Mouse (Mus musculus): ENCODE measurements around the gene Mroh2a.
A peak's percentile ranks its signal among the peaks of the same experiment; 100 is the strongest.

Mroh2a gene

DNA sequence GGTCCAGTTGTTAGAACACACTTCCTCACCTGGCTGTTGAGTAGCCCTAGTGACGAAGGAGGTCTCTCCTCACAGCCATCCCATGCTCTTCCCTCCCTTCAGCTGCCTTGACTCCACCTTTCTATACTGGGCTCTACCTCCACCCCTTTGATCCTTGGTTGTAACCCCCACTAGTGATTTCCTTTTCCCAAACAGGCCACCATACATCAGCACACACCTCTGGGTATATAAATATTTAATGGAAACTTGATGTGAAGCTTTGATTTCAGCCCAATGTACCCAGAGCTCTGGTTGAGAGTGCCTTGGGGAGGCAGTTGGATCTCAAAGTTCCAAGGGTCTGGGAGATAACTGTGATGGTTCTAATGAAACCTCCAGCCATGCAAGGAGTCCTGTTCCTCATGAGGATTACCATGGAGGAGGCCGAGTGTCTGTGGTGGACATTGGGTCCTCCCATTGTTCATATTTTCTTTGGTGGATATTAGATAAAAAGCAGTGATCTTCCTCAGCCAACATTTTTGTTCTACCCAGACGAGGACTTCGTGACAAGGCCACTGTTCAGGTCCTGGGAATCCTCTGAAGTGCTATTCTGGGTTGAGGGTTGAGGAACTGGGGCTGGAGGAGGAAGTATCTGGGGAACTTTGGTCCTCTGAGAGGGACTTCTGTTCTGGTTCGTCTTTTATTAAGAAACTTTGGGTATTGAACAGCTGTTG is at the start of gene Mroh2a:
Mroh2a (plus strand) TSS at position 317 of the 710 bp plus-strand sequence.
- DNase-seq = no peak

DNA sequence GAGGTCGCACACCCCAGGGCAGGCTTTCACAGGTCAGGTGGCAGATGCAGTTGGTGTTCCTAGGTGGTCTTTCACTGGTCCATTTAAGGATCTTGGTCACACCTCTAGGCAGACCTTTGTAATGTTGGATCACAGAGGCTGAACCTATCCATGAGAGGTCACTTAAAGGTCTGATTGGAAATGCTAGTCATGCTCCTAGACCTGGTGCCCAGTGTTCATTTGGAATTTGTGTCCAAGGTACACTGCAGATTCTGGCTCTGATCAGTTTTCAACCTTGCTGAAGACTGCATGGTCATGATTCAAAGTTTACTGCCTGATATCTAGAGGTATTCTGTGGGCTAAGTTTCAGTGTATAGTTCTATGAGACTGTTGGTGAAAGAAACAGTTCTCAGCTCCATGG is 47.1 kb upstream of the Mroh2a start:
- no peak for DNase-seq

DNA sequence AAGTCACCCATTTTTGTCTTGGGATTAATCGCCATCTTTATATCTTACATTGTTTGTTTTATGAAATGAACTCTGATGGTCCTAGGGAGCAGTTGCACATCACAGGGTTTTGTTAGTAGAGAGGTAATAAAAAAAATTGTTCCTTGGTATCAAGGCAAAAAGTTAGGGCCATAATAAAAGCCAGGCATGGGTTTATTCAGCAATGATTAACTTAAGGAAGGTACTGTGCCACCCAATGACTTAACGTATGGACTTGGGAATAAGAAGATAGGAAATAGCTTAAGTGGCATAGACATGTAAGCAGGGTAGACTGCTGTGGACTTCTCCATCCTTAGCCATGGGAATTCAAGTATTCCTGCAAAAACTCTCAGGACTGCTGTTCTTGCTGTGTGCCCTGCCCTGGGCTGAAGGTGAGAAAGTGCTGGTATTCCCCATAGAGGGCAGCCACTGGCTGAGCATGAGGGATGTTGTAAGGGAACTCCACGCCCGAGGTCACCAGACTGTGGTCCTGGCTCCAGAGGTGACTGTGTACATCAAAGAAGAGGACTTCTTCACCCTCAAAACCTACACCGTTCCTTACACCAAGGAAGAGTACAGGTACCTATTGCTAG is 40.4 kb upstream of the Mroh2a start:
- no peak for DNase-seq

DNA sequence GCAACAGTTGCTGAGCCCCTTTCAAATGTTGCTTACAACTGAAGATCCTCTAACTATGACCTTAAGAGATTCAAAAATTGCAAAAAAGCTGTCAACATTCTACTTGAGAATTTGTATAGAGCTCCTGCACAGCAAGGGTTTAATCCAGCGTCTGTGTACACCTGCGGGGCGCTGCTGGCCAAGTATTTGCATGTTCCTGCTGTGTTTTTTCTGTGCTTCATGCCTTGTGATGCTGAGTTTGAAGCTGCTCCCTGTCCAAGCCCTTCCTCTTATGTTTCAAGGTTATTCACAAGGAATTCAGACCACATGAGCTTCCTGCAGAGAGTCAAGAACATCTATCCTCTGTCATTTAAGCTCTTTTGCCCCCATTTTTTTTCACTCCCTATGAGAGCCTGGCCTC is 34.6 kb upstream of the Mroh2a start:
- DNase-seq = no peak

DNA sequence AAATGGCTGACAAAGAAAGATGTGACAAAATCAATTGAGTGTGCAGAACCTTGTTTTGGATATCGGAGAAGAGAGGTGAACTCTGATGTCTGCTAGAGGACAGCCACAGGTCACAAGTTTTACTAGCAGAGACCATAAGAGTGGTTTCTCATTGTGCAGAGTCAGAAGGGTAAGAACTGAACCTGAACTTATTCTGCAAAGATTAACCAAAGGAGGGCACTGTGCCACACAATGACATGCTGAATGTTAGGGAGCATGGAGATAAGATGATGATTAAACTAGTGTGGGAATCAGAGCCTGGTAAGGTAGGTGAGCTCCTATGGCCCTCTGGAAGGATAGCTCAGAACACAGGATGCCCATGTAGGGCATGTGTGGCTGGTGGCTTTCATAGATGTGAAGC is 31.1 kb upstream of the Mroh2a start:
- no peak for DNase-seq

DNA sequence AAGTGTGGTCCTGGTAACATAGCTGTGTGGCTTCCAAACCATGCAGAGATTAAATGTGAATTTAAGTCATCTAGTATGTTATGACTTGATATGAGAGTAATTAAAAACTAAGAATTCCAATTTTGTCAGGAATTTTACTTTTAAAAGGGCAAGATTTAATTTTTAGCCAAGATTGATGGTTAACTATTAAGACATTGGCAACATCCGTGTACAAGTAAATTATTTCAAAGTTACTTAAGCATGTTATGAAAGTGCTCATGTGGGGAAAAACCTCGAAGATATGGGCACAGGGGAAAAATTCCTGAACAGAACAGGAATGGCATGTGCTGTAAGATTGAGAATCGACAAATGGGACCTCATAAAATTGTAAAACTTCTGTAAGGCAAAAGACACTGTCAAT is 29.3 kb upstream of the Mroh2a start:
- DNase-seq = no peak

DNA sequence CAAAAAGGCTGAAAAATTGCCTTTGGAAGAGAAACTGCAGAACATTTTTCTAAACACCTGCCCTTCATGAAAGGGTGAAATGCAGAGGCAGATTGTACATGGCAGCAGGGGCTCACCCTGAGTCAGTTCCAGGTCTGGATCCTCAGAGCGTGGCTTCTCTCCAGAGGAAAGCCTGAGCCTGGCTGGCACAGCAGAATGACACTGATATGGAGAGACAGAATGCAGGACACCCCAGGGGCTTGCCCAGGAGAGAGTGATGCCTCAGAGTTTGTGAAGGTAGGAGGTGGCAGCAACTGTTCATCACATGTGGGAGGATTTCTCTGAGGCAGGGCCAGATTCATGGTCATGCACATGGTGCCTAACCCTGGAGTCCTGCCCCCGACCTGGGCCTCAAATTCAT is 26.8 kb upstream of the Mroh2a start:
- peak; percentile 47 to 49 for DNase-seq

DNA sequence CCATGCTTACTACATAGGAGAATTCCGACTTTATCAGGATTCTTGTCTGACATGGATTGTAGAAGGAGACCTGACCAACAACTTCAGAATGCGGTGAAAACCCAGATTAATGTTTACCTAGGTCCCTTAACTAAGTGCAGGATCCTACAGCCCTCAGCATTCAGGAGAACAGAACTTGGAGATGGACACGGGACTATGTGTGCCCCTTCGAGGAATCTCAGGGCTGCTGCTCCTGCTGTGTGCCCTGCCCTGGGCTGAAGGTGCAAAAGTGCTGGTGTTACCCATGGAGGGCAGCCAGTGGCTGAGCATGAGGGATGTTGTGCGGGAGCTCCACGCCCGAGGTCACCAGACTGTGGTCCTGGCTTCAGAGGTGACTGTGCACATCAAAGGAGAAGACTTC is 26.3 kb upstream of the Mroh2a start, which contains the start of gene Ugt1a2:
Ugt1a2 (plus strand) TSS at position 146 of the 400 bp plus-strand sequence.
- no peak for DNase-seq

DNA sequence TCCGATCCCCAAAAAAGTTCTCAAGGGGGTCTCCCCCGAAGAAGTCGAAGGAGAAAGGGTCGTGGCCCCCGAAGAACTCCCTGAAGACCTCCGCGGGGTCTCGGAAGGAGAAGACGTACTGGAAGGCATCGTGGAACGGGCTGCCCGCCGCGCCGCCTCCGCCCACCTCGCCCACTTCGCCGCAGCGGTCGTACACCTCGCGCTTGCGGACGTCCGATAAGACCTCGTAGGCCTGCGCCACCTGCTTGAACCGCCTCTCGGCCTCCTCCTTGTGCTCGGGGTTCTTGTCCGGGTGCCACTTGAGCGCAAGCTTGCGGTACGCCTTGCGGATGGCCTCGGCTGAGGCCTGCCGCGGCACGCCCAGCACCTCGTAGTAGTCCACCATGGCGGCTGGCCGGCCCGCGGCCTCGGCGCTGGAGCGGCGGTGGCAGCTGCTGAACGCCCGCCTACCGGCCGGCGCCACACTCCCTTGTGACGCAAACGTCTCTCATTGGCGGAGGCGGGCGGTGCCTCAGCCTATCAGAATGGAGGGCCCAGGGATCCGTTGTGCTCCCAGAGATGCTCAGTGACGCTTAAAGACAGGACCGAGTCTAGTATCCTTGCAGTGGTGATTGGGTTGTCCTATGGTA is 21.4 kb upstream of the Mroh2a start, which contains the start of gene Dnajb3:
Dnajb3 (minus strand) TSS at position 489 of the 629 bp plus-strand sequence.
- peak; percentile 84 to 87 for DNase-seq

DNA sequence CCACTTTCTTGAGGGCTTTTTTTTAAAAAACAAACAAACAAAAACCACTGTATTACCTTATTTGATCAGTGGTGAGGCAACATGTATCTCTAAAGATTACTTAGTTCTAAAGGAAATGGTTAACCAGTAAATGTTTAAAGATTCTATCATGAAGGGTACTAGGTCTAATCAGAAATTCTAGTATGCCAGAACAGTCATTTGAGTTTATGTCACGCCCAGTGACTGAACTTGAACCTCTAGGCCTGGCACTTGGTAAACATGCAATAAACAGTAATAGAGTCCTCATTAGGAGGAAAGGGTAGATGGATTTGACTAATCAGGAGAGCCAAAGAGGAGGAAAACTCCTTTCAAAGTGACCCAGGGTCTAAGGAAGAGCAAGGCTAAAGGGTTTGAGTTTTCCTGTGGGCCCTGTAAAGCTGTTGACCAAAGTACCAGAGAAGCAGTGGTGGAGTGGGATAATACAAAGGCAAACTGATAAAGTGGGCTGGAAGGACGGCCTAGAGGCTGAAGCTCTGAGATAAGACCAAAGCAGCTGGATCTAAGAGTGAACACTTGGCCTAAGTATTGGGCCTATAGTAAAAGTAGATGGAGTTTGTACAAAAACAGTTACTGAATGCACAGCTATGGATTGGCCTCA is 19.8 kb upstream of the Mroh2a start:
- DNase-seq = no peak

DNA sequence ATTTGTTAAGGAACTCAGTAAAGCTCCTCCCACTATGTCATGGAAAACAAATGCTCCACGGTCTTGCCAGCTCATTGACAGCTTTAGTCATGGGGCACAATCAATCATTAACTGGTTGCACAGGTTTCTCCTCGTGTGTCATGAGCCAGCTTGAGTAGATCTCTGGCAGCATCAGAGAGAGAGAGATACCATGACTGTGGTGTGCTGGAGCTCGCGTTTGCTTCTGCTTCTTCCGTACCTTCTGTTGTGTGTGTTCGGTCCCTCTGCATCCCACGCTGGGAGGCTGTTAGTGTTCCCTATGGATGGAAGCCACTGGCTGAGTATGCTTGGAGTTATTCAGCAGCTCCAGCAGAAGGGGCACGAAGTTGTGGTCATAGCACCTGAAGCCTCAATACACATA is 15.0 kb upstream of the Mroh2a start, which contains the start of gene Ugt1a1:
Ugt1a1 (plus strand) TSS at position 148 of the 400 bp plus-strand sequence.
- no peak for DNase-seq

DNA sequence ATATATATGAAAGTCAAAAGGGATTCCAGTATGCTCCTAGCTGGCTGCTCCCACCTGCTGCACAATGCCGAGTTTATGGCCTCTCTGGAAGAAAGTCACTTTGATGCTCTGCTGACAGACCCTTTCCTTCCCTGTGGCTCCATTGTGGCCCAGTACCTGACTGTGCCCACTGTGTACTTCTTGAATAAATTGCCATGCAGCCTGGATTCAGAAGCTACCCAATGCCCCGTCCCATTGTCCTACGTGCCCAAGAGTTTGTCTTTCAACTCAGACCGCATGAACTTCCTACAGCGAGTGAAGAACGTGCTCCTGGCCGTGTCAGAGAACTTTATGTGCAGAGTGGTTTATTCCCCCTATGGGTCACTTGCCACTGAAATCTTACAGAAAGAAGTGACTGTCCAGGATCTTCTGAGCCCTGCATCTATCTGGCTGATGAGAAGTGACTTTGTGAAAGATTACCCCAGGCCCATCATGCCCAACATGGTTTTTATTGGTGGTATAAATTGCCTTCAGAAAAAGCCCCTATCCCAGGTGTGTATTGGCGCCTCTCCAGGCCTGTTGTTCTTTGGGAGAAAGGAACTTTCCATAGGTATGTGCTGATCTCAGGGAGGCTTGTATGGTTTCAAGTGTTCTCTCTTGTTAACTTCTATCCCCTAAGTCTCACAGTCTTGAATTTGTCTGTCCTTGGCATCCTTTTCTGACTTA is 14.3 kb upstream of the Mroh2a start:
- no peak for DNase-seq

DNA sequence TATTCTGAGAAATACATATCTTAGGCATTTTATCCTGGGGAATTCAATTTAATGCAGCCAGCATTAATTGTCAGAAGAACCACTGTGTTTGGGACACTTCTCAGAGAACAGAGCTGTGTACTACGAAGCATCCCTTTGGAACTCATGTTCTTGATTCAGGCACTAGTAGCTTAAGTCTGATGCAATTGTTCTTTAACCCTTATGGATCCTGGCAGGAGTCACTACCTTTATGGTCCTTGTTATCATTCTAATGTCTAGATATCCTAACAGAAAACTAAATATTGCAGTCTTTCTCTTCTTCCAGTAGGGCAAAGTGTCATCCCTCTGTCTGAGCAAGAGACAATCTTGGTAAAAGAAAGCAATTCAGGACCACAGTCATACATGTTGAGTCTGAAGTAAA is 13.7 kb upstream of the Mroh2a start:
- no peak for DNase-seq

DNA sequence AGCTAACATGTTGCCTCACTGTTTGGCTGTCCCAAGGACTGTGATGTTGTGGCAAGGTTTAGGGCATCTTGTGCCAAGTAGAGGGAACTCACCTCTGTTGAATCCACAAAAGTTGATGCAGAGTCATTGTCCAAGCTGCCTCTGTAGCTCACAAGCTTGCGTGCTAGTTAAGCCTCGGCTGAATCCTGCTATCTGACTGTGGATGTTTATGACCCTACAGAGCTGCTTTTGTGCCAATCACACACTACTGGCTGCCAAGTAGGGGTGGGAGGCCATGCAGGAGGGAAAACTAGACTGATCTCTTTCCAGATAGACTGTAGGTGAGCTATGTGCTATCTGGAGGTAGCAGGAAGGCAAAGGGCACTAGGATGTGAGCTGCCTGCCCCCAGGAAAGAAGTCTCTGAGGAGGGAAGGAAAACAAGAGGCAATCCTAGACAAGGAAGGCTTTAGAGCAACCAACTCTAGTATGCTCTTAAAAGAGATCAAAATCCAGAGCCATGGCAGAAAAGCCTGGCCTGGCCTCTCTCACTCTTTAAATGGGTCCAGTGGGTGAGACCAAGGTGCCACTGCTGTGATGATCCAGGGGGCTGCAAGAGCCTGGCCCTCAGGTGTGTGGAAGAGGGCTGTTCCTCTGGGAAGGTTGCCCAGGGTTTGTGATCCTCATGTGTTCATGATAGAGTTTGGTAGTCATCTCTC is 12.9 kb upstream of the Mroh2a start:
- DNase-seq = no peak

DNA sequence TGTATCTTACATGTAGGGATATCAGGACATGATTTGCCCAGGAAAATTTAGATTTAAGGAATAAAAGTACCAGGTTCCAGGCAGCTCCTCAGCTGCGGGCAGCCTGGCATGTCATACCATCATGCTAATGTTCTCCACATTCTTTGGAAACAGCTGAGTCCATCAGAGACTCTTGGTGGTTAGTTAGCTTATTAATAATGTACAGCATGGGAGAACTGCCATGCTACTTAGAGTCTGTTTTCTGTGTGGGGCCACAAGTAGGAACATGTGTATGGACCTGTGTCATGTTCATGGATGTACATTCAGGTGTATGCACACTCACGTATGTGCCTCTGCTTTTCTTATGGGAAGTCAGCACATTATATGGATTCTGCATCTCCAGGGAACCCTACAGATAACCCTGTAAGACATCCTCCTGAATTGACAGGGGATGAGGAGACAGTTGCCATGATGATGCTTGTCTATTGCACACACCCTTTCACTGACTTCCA is 12.3 kb upstream of the Mroh2a start:
- no peak for DNase-seq

DNA sequence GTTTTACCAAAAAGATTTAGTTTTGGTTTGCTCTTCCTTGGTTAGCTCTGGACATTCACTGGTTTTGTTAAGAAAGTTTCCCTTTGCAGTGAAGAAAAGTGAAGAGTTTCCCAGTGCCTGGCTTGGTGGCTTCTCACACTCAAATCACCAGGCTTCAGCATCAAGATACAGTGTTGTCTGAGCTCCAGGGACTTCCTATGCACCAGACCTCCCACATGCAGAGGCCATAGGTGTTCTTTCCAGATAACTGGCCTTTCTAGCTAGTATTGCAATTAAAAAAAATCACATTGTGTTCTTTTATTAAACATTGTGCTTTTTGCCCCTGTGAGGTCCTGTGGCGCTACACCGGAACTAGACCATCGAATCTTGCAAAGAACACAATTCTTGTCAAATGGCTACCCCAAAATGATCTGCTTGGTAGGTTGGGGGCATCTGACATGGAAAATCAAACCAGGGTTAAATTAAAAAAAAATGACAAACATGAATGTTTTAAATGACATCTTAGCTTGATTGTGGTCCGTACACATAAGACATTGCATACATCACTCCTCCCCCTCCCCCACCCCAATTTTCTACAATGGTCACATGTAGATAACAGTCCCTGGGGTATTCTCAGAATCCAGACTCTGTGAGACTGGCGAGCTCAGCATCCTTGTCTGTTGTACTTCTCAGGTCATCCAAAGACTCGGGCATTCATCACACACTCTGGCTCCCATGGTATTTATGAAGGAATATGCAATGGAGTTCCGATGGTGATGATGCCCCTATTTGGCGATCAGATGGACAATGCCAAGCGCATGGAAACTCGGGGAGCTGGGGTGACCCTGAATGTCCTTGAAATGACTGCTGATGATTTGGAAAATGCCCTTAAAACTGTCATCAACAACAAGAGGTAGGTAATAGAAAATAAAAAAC is 11.1 kb upstream of the Mroh2a start:
- DNase-seq = no peak

DNA sequence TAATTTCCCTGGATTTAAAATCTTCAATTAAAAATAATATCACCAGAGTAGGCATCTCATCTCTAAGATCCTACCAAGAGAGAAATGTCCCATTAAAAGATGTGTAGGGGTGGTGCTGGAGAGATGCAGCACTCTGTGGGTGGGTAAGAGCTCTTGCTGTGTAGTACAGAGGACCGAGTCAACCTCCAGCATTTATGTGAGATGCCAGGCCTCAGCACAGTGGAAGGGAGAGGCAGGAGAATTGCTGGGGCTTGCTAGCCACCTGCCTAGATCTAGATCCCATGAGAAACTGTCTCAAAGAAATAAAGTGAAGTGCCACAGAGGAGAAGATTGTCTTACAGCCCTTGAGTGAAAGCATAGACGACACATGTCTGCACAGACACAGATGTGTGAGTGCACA is 10.2 kb upstream of the Mroh2a start:
- DNase-seq = no peak

DNA sequence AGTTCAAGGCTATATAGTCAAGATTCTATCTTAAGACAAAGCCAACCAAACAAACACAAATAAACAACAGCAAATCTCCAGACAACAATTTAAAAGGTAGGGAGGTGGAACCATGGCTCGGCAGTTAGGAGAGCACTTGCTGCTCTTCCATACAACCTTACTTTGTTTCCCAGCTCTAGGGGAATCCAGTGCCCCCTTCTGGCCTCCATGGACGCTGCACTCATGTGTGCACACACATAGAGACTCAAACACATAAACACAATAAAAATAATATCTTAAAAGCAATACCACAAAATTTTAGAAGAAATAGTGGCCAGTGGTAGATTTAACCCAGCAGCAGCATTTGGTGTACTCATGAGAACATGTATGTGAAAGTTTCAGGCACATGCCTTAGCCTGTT is 9.6 kb upstream of the Mroh2a start:
- DNase-seq = no peak

DNA sequence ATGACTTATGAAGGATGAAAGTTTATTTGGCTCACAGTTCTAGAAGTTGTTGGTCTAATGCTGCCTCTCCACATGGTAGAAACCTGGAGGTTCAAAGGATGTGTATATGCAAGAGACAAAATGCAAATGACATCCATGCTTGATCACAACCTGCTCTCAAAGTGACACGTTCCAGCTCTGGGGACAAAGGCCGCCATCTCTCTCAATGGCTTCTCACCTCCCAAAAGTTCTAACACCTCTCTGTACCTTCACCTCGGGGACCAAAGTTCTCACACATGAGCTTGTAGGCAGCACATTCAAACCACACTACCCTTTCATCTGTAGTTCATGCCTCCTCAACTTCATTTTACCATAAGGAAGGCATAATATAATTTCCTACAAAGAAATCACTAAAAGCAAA is 9.2 kb upstream of the Mroh2a start:
- DNase-seq = no peak

DNA sequence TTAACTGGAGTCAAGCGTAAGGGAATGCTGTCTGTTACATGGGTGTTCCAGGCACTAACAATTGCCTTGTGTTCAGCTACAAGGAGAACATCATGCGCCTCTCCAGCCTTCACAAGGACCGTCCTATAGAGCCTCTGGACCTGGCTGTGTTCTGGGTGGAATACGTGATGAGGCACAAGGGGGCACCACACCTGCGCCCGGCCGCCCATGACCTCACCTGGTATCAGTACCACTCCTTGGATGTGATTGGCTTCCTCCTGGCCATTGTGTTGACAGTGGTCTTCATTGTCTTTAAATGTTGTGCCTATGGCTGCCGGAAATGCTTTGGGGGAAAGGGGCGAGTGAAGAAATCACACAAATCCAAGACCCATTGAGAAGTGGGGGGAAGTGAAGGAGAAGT is 8.7 kb upstream of the Mroh2a start:
- no peak for DNase-seq

DNA sequence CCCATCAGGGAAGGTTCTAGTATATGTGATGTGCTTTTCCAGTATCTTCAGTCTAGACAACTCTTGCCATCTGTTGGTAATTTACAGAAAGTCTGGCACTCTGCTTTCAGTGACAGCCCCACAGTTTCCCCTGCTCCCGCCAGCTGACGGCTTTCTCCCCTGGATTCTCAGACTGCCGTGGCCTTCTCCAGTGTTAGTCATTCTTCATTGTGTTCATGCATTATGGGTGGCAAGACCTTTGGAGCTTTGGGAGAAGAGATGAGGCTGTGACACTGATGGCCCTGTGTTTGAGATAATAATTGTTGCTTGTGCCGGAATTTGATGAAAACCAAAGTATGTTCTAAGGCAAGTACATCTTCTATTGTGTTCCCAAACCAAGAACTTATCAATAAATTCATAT is 8.2 kb upstream of the Mroh2a start:
- DNase-seq = no peak

All from cerebellum, postnatal 36 days (tissue).